Mouse (Mus musculus) mouse embryonic stem cell (cell line): ENCODE measurements around the gene Slc9a9.
"Not testable (repeated sequence)": the region's sequence is repeated elsewhere in the genome, so short reads cannot be mapped to it uniquely, and the experiment has no call there.

Source experiments
- in situ Hi-C, 2 experiments: fragments of 300-500 bp; cut with MboI; formaldehyde crosslinking; loops; 1 replicate in 1 of 2; 3 replicates in 1 of 2; pipeline ENCODE4 v1.14.3; 2019 to 2020; ENCODE audit warnings: low sequenced_read_pairs in 2 of 2, low pct_unique_long_range_greater_than_20kb in 1 of 2, mixed read lengths in 1 of 2; ENCODE audit not compliant: unreplicated experiment in 1 of 2

The Slc9a9 gene

GRCm38 (mm10) chr9:94669791-94670577 lies at the start of gene Slc9a9:
Slc9a9 (plus strand) TSS chr9:94669909.
- in situ Hi-C loops: no loop called here

- in situ Hi-C loops: no loop called here
These were observed 49.4 kb upstream of the Slc9a9 start for GRCm38 (mm10) chr9:94620342-94620741.

DNA sequence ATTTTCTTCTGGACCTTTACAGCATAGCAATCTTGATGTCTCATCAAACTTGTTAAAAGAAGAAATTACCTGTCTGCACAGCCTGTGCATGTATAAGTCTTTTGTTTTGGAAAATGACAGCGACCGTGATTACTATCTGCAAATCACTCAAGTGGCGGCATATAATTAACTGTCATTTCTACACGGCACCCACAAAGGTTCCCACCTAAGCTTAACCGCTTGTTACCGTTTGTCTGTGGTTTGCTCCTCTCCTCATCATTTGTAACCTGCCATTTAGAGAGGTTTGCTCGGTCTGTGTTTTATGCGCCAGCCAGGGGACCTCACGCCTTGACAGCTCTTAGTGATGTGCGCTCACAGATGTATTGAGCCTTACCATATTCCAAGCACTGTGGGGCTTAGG lies 48.9 kb upstream of the Slc9a9 start:
- in situ Hi-C loops: no loop called here

- in situ Hi-C loops: no loop called here
These were observed 47.8 kb upstream of the Slc9a9 start for GRCm38 (mm10) chr9:94621902-94622301.

DNA sequence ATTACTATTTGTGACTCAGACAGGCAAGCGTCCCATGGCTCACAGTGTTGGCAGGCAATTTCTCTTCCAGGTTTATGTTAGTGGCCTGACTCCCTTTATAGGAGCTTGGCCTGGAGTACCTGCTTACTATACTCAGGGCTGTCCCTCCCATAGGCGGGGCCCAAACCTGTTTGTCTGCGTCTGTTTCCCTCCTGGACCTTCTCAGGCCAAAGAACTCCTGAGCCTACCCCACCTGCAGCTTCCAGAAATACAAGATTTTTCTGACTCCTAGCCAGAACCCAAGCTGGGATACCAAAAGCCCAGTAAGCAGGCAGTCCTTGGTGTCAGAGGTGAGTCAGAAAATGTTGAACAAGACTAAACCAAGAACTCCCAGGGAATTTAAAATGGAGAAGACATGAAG lies 43.0 kb upstream of the Slc9a9 start:
- in situ Hi-C loops: no loop called here

GRCm38 (mm10) chr9:94628948-94629347 lies 40.8 kb upstream of the Slc9a9 start:
- in situ Hi-C loops: no loop called here

DNA sequence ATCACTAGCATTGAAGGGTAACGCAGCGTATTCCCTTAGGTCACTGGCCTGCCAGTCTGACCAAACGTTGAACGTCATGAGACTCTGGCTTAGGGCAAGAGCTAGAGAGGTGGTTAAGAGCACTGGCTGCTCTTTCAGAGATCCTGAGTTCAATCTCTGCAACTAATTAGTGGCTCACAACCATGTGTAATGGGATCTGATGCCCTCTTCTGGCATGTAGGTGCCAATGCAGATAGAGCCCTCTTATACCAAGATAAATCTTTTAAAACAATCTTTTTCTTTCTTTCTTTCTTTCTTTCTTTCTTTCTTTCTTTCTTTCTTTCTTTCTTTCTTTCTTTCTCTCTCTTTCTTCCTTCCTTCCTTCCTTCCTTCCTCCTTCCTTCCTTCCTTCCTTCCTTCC lies 35.4 kb upstream of the Slc9a9 start:
- in situ Hi-C loops: not testable (repeated sequence)

DNA sequence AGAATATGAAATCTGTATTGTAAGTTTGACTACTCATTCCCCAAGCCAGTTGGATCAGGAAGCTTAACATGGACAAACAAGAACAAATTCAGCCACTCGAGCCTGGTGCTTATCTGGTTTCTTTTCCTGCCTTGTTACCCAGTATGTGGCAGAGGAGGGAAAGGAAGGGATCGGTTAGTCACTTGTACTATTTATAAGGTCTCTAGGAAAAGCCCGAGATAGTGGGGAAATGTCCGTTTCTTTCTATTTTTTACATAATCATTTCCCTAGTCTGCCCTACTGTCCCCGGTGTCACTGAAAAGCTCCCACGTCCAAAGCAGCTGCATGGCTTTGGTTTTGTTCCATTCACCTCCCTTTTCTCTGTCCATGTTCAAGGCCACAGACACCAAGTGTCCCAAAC lies 24.1 kb upstream of the Slc9a9 start:
- in situ Hi-C loops: no loop called here

GRCm38 (mm10) chr9:94647425-94647824 lies 22.3 kb upstream of the Slc9a9 start:
- in situ Hi-C loops: no loop called here

DNA sequence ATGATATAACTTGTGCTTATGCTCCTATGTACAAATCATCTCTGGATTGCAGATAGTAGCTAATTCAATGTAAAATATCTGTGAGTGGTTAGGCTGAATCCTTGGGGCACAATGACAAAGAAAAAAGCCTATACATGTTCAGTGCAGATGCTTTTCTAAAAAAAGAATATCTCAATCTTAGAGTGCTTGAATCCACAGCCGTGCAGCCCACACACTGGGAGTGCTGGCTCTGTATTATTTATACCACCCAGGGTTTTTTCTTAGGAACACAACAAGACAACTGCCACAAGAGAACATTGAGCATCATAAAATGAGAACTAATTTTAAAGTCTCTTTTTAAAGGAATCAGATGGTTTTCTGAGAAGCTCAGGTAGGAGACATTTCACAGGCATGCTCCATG lies 19.7 kb upstream of the Slc9a9 start:
- in situ Hi-C loops: no loop called here

DNA sequence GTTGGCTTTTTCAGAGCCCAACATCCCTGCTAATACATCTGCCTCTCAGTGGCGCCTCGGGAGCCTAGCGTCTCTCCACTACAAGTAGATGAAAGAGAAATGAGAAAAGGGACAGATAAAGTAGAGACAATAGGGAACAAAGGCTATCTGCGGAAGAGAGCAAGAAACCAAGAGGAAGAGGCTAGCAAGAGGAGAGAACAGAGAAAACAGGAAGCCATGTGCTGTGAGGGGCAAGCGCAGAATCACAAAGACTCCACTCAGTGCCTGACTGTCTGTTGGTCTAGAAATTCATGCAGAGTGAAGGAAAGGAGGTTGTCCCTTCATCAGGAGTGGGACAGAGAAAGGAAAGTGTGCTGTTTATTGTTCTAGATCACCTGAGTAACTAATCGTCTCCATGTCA lies 16.5 kb upstream of the Slc9a9 start:
- in situ Hi-C loops: no loop called here

DNA sequence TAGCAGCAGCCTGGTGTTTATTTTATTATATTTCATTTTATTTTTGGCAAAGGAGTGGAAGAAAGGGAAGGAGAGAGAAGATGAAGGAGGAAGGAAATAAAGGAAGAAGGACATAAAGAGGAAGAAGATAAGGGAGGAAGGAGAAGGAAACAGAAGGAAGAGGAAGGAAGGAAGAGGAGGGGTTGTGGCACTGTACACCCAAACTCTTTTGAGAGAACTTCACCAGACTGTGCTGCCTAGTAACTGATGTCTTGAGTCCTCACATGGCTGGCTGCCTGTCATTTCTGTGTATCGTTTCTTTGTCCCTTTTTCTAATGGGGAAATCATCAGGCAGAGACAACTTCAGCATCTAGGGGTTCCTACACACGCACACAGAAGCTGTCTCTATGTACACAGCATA lies 15.9 kb upstream of the Slc9a9 start:
- in situ Hi-C loops: no loop called here

GRCm38 (mm10) chr9:94656265-94656664 lies 13.4 kb upstream of the Slc9a9 start:
- in situ Hi-C loops: no loop called here

GRCm38 (mm10) chr9:94659401-94660152 lies 10.1 kb upstream of the Slc9a9 start:
- in situ Hi-C loops: no loop called here

- in situ Hi-C loops: no loop called here
These were observed 7.9 kb upstream of the Slc9a9 start for GRCm38 (mm10) chr9:94661768-94662167.

- in situ Hi-C loops: no loop called here
These were observed 4.5 kb upstream of the Slc9a9 start for GRCm38 (mm10) chr9:94665248-94665647.

- in situ Hi-C loops: no loop called here
These were observed 1.1 kb upstream of the Slc9a9 start for GRCm38 (mm10) chr9:94668589-94668988.

DNA sequence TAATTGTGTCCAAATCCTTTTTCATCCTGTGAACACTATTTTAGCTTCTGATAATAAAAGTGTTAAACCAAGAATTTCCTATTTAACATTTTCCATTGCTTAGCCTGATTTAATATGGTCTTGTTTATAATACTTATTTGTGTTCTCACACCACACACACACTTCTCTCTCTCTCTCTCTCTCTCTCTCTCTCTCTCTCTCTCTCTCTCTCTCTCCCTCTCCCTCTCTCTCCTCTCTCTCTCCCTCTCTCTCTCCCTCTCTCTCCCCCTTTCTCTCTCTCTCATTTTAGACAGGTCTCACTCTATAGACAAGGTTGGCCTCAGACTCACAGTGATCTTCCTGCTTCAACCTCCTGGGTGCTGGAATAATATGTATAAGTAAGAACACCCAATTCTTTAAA lies 995 bp downstream of the Slc9a9 start:
- in situ Hi-C loops: no loop called here

DNA sequence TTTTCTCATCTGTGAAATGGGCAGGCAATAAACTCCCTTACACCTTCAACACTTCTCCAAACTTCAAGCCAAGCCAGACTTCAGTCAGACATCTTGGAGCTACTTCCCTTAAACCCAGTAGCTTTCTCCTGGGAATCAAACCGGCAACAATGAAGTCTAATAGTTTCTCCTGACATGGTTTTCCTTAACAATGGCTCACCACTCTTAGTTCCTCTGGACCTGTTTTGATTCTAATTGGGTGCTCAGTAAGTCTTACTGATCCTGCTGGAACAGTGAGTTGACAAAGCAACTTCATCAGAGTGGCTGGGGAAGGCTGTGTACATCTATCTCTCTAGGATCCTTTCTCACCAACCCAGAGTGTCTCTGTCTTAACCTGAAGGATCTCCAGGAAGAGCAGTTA lies 5.0 kb downstream of the Slc9a9 start:
- in situ Hi-C loops: no loop called here
